Mouse (Mus musculus) adrenal gland, postnatal 10 days (tissue): Measurements from ENCODE around the gene Bahcc1. TPM values are rescaled to one million over a fixed set of nuclear protein-coding genes. Genes with fewer than 3 reads are reported as not detected.

Source experiments
- DNase-seq: peaks from one replicate; pipeline ENCODE4 v3.0.0; 2021; ENCODE audit warnings: mixed read lengths
- long read RNA-seq, 2 experiments: library from polyadenylated mRNA; stranded (forward); transcript quantifications; one replicate each; pipeline ENCODE4 v2.0.0; 2021
- total RNA-seq, 2 experiments: library from RNA; stranded (reverse); gene quantifications; 2 replicates each; pipeline ENCODE4 v1.2.3; 2021

The Bahcc1 gene
- 10 to 100 TPM; 13.8 to 20.5 TPM for total RNA-seq
- long read RNA-seq, experiment 1, partial matches to known transcripts: 2 of 5 reads
- long read RNA-seq, experiment 1, other reads (novel, unspliced or antisense): 3 of 5 reads
- long read RNA-seq, experiment 2, partial matches to known transcripts: 2 of 4 reads
- long read RNA-seq, experiment 2, other reads (novel, unspliced or antisense): 2 of 4 reads

- DNase-seq: peak; percentile 100
Measured at GRCm38 (mm10) chr11:120232230-120233097, at the start of gene Bahcc1. Gene Bahcc1 (plus strand): TSS chr11:120232947.

- DNase-seq: no peak
Measured at GRCm38 (mm10) chr11:120183180-120183579, 49.6 kb upstream of the Bahcc1 start.

- no peak for DNase-seq
Measured at GRCm38 (mm10) chr11:120183708-120184107, 49.0 kb upstream of the Bahcc1 start.

DNA sequence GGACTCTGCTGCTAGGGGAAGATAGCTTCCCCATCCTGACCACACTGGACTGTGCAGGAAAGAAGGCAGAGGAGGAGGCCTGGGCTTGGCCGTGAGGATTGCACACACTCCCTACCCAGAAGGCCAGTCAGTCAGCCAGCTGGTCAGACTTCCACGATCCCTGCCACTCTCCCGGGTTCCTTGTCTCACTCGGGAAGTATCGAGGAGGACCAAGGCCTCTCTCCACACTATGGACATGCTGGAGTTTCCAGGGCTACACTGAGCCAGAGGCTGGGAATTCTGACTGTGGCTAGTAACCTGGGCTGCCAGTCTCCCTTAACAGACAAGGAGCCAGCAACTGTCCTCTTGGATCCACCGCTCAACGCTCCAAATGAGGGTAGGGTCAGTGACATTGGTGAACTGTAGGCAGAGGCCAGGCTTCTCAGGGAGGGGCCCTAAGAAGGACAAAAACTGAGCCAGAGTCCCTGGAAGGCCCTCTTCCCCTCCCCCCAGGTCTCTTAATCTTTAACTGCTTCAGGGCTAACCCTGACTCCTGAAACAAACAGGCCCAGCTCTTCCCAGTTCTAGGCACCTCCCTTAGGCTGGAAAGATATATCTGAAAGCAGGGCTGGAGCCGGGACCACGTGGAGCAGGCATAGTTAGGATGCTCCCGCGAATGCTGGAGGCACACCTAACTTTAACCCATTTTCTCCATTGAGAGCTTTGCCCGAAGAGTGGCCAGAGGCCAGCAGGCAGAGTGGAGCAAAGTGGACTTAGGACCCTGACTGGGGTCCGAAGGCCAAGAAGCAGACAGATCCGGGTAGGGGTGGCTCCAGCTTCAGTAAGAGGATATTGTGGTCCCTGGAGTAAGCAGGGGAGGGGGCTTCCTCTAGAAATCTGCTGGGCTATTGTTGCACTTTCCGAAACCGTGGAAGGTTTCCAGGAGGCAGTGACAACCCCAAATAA lies 48.1 kb upstream of the Bahcc1 start:
- peak; percentile 75 for DNase-seq

GRCm38 (mm10) chr11:120185316-120186141 lies 47.2 kb upstream of the Bahcc1 start:
- peak; percentile 85 for DNase-seq

- DNase-seq: peak; percentile 17
Measured at GRCm38 (mm10) chr11:120186145-120186740, 46.5 kb upstream of the Bahcc1 start.

DNA sequence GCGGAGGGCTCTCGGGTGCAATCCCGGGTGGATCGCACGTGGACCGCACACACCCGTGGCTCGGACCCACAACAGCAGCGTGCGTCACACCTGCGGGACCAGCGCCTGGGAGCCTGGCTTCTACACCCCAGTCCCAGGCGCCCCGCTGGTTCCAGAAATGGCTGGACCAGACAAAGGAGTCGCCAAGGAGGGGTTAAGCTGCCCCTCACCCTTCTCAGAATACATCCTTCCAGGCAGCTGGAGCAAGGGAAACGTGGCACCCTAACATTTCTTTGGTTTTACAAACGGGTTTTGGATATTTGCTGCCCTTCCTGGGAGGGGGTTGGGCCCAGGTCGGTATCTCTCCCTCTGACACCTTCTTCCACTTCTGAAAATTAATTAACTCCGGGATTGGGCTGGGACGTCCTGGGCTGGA lies 45.9 kb upstream of the Bahcc1 start:
- DNase-seq: peak; percentile 62

DNA sequence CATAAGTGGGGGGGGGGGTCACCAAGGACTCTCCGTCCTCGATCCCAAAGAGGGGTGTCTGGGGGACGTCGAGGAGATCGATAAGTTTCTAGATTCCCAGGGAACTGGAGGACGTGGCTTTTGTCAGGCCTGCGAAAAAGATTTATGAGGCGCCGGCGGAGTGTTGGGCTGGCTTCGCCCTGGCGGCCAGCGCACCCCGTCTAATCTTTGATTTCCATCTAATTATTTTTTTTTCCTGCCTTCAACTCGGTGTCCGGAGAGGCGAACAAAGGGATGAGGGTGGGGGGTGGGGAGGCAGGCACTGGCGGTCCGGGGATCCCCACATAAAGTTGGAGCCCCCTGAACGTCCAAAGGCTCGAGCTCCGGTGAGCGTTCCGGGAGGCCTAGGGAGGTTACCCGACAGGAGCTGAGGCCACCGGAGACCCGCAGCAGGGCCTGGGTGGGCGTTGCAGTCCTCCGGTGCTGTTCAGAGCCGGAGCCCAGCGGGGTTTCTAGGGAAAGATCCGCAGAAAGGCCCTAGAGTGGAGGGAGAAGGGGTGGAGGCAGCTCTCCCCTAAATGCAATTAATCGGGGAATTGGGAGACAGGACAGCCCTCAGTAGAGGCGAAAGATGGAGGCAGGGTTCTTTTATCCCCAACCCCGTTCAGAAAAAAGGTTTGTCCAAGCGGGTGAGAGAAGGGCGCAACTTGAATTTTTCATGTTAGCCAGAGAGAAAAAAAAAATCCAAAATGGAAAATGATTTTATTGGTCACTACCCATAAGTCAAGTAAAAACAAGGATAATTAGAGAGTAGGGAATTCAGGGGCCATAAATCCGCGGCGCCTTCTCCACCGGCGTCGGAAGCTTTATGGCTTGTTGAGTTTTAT lies 45.3 kb upstream of the Bahcc1 start:
- DNase-seq: peak; percentile 61

- peak; percentile 70 for DNase-seq
Measured at GRCm38 (mm10) chr11:120188102-120188480, 44.7 kb upstream of the Bahcc1 start.

DNA sequence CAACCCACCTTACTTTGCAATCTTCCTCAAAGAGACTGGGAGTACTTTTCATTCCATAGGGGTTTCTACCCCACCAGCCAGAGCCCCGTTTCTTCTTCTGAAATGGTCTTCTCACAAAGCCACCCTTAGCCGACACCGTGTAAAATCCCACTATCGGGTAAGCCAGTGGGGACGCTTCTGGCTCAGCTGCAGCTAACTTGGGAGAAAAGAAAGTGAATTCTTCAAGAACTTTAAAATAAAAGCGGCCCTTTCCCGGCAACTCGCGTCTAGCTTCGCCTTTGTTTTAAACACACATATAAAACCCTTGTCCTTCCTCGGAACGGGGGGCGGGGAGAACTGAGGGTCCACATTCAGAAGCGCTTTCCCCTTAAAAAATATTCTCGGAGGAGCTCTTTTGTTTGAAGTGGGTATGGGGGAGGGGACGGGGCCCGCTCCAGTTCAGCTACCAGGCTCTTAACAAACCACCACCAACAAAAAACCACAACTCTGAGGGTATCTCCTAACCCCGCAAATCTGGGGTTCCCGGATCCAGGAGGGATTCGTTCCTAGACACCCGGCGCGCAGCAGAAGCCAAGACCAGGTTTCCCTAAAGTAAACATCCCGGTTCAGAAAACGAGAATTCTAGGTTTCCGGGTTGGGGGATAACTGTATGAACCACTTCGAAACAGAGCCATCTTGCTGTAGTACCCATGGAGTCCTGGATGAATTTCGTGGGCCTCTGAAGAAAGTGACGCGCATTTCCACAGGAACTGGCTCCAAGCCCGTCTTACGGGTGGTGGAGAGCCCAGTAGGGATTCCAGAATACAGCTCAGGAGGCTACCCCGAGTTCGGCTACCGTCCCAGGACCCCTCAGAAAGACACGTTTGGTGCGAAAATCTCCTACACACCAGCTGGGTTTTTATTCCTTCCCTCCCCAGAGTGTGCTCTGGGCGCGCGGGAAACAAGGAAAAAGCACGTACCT lies 44.0 kb upstream of the Bahcc1 start:
- peak; percentile 70 for DNase-seq

DNA sequence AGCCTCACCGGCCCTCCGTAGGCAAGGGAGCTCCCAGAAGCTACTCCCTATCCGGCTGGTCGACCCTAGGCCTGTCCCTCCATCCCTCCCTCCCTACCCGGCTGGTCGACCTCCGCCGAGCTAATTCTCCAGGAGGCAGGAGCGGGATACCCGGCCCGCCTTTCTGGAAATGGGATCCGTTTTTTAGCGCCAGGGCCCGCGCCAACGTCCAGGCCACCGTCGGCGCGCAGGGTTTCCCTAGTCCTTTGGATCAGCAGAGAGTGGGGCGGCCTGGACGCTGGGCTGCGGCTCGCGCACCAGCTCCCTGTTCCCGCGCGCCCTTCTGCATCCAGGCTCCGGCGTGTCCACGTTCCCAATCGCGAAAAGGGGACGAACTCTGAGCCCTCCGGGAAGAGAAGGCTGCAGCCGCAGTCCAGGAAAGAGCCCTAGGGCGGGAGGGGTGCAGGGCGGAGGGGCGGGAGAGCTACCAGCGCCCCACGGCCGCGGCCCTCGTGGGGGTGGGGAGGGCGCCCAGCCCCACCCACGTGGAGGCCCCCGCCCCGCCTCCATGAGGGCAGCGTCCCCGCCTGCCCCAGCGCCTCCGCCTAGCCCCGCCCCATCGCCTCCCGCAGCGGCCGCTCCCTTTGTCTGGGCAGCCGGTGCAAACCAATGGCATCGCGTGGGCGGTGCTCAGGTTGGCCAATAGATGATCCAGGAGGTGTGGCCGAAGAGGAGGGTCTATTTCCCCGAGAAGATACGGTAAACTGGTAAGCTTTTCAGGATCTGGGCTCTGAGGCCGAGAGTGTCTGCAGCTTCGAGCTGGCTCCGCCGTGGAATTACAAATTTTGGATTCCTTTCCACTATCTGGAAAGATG lies 43.1 kb upstream of the Bahcc1 start:
- peak; percentile 100 for DNase-seq

DNA sequence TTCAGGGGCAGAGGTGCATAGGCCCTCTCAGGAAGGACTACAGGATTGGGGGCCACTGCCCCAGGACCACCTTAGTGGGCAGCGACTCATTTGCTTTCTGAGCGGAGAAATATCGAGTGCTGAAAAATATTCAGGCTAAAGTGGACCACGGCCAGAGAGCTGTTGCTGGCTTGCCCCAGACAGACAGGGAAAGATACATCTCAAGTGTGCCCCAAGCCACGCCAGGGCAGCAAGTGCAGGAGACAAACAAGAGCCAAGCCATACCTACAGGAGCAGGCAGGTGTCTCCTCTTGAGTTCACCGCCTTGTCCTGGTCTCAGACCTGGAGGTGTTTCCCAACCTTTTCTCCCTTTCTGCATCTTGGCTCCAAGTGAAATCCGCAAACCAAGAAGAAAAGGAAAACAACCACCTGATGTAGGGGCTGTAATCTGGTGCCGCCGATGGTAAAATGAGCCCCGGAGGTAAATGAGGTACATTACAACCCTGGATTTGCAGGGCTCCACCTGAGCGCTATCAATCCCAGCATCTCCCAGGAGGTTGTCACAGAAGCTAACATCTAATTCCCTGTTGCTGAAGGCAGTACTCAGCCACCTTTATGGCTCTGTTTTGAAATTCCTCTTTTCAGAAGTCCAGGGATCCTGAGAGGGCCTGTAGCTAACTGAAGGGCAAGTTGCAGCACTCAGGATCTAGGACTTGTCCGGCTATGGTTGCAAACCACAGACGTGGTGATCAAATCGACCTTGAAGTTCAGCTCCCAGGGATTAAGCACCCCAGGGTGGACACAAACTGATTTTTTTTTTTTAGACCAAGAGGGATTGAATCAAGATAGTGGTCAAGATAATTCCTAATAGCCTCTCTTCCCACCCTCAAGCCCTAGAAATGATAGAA lies 42.0 kb upstream of the Bahcc1 start:
- no peak for DNase-seq

- DNase-seq: no peak
Measured at GRCm38 (mm10) chr11:120198831-120199230, 33.9 kb upstream of the Bahcc1 start.

DNA sequence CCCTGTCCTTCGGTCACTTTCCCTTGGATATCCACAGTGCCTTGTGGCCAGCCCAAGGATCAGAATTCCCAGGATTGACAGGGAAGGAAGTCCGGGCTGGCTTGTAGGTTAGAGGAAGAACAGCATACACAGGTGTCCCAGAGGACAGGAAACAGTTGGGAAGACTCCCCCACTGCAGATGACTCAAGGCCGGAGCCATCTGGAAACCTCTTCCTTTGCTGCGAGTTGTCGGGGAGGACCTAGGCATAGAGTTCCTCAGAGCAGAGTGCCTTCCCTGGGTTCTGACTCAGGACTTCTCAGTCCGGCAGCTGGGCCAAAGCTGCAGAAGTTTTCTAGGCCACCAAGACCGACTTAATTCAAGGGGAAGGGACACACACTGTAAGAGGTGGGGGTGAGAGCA lies 33.0 kb upstream of the Bahcc1 start:
- no peak for DNase-seq

DNA sequence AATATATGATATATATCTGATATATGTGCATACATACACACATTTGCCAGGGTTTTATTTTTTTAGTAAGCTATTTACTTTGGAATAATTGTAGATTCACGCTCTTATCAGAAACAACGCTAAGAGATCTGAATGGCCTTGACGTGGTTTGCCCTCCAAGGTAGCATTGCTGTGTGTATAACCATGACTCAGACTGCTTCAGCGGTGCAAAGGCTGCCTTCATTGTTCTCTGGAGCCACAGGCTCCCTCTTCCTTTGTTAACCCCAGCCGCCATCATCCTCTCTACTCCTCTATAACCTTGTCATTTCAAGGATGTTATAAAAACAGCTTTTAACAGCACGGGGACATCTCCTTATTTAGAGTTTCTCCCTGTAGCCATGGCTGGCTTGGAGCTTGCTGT lies 32.1 kb upstream of the Bahcc1 start:
- no peak for DNase-seq

DNA sequence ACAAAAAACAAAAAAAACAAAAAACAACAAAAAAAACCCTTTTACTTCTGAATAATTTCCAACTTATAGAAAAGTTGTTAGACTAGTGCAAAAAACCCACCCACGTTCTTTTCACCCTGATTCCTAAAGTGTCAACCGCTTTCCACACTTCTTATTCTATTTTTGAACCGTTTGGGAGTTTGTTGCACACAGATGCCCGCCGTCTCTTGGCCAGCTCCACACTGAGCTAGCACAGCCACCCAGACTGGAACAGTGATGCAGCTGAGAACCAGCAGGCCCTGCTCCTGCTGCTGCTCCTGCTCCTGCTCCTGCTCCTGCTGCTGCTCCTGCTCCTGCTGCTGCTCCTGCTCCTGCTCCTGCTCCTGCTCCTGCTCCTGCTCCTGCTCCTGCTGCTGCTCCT lies 28.5 kb upstream of the Bahcc1 start:
- no peak for DNase-seq

GRCm38 (mm10) chr11:120206069-120206668 lies 26.6 kb upstream of the Bahcc1 start:
- no peak for DNase-seq
